Mouse (Mus musculus): ENCODE measurements around the gene Fhl1.

The Fhl1 gene

DNA sequence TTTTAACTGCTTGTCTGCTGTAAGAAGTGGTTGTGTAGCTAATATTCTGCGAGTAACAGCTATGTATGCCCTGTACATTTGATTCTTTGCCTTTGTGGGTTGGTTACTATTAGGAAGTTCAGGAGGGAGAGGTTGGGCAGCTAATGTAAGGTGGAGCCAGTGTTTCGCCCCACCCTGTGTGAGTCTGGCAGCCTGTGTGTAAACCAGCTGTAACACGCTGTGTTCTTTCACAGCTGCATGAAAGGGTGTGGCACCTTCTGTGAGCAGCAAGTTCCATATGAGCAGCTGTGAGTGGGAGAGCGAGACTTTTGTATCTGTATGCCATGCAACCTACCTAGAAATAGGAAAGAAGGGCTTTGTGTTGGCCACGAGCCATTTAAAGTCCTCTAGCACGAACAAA, 20.6 kb downstream of the Fhl1 start:
- no peak for DNase-seq (ENCODE audit: low read depth)

DNA sequence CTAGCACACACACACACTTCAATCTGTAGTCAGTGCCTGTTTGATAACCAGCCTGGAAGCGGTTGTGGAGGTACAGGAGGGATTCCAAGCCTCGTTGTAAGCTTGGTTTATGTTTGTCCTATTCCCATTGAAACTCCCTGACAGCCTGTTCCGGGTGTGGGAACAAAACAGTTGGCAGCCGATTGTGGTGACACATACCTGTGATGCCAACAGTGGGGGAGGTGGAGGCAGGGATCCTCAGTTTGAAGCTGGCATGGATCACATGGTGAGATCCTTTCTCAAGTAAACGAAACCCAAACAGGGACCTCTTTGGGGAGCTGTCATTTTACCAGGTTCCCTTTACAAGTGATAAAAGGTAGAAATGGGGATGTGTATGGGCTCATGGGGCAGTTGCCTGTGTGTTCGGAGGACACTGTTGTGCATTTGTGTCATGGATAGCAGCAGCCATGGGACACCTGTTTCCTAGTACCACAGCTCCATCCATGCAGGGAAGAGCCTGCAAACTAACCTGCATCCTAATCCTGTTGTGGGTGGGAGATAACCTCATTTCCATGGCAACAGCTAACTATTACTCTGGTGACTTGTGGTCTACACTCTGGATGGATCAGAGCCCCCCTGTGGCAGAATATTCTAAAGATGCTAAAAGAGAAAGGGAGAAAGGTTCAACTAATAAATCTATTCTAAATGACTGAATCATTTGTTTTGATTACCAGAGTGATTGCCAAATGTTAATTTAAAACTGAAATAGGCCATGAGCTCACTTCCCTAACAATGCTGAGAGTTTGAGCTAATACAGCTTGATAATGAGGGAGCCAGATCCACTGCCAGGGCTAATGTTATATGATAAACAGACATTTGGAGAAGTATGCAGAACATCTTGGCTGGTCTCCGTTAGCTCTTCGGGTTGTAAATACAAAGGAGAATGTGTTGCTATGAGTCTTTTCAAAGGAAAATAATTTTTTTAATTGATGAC, 22.0 kb downstream of the Fhl1 start:
- no peak for DNase-seq (ENCODE audit: low read depth)

DNA sequence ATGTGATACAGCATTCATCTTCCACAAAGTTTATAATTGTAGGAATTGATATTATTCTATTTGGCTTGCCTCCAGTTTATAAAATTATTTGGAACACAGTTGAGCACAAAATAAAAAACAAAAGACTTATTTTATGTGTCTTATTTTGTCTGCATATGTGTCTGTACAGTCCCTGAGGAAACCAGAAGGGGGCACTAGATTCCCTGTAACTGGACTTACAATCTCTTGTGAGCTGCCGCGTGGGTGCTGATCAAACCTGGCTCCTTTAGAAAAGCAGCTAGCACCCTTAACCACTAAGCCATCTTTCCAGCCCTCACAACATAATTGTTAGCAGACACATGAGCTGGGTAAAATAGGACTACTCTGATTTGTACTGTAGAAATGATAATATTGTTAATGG, 24.1 kb downstream of the Fhl1 start:
- peak; percentile 30 for DNase-seq (ENCODE audit: low read depth)

DNA sequence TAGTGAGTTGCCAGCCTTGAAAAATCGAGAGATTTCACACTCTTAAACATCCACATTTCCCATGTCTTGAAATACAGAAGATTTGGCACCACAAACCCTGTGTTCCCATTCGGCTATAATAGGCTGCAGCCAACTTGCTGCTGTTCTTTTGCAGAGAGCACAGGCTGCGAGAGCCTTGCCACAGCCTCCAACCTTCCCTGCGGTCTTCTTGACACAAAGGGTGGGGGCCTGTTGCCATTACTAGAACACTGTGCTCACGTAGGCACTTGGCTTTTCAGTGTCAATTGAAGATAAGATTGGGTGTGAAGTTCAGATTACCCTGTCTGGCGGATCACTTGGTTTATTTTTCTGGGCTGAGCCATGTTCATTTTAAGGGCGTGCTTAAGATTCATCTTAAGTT, 24.8 kb downstream of the Fhl1 start:
- DNase-seq (ENCODE audit: low read depth), result no peak

DNA sequence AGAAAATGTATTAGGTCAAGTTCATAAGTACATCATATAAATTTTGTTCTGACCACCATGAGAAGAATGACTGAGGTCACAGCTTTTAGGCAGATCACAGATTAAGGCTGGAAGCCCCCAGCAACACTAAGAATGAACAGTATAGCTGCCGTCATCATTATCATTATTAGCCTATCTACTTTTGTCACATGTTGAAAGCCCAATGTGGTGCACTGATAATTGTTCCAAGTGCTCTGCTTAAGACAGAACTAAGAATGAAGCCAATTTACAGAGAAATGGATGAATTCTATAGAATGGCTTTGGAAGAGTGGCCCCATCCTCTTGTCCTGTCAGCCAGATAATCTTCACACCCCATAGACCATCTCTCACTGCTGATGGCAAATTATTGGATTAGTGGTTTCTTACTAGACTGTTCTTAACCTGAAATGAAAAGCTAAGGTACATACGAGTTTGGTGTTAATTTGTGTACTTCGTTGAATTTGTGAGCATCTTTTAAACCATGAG, 28.7 kb downstream of the Fhl1 start:
- no peak for DNase-seq (ENCODE audit: low read depth)

DNA sequence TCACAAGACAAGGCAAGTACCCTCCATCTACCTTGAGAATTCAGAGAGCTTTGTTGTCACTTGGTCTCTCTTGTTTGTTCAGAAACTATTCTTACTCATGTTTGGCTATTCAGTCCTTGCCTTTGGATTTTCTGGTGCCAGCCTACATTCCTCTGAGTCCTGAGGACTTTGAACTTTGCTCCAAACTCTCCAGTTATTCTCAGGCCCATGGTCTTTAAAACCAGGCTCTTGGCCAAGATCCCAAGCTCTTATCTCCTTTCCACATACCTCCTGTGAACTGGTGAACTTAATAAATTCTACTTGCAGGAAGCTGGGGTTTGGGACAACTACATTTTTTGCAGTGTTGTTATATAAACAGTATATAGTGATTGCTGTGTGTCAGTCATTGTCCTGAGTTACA, 38.3 kb downstream of the Fhl1 start:
- DNase-seq (ENCODE audit: low read depth), result no peak

DNA sequence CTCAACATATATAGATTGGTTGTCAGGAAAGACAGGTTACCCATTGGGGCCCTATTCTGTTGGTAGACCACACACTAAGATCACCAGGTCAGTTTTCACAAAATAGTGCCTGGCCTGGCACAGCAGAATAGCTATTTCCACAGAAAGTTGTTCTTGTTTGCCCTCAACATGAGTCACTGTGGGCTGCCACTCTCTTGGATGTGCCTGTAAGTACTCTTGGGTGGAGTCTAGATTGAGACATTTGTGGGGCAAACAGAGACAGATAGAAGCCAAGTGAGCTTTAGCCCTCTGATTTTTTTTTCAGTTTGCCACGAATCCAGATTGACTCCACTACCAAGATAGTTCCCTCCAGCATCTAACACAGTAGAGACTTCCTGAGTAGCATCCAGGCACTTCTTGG, 40.2 kb downstream of the Fhl1 start:
- DNase-seq (ENCODE audit: low read depth), result no peak

DNA sequence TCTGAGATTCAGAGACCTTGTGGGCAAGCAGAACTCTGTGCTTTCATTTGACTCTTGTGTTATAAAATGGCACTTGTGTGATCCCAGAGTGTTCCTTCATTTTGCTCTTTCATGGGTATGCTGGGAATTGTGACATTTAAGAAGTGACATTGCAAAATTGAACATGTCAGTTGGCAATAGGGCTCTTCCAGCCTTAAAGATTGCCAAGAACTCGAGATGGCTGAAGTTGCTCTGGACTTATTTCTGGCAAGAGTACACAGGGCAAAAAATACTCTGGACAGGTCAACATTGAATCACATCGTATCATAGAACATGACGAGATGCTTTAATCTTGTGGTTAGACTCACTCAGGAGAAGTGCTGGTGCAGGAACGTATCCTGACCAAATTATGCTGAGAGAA, 41.7 kb downstream of the Fhl1 start:
- DNase-seq (ENCODE audit: low read depth), result no peak

DNA sequence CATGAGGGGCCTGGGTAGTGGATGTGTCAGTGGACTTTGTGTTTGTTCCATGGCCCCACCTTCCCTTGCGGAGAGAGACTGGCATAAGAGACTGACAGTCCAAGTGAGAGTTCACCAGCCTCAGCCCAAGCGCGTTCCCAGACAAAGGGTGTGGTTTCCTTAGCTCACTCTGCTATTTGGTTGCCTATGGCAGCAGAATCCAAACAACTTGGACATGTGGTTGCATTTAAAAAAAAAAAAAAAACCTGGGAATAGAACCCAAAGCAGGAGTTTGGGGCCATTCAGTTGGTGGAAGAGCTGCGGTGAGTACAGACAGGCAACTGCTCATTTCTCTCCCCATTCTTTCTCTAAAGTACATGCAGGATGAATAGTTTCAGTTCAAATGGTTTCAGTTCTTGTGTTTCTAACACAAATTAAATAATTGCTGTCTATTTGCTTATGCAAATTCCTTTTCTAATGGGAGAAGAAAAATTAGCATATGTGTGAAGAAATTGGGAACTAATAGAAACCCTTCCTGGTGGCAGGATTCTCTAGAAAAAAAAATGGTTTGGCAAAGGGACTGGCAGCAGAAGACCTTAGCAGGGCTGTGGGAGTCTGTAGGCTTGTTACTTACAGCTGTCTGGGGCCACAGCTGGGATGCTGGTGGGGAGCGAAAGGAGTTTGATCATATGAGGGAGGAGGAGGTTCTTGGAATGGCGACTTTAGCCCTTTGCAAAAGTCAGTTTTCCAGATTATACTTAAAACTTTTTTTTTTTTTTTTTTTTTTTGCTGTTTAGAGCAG, 54.9 kb downstream of the Fhl1 start:
- DNase-seq (ENCODE audit: low read depth), result no peak

DNA sequence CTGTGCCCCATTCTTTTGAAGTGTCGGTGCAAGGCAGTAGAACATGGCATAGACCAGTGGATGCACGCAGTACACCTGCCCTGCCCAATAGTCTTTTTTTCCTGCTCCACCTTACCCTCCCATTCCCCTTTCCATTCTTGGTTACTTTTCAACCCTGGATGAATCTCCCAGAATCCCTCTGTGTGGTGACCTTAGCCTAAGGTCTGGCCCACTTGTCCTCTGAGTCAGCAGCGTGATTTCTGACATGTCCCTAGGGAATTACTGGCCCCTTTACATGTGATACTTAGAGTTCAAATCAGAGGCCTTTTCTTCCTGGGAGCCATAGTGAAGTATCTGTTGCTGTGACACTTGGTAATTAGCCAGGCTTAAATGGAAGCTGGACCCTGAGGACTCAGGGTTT, 55.9 kb downstream of the Fhl1 start:
- DNase-seq (ENCODE audit: low read depth), result no peak

DNA sequence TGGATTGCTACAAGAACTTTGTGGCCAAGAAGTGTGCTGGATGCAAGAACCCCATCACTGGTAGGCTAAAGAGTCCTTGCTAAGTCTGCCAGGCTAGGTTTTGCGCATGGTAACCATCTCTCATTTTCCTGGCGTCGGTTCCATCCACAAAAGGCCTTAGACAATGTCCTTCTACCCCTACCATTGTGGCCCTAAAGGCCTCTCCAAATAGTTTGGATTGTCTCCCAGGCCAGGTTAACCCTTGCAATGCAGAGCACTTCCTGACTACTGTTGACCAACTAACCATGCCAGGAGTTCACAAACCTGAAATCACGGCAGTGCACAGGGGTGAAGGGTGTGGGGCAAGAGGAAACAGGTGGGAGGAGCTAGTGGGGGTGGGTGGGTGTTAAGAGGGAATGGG, 59.0 kb downstream of the Fhl1 start:
- DNase-seq (ENCODE audit: low read depth), result no peak

DNA sequence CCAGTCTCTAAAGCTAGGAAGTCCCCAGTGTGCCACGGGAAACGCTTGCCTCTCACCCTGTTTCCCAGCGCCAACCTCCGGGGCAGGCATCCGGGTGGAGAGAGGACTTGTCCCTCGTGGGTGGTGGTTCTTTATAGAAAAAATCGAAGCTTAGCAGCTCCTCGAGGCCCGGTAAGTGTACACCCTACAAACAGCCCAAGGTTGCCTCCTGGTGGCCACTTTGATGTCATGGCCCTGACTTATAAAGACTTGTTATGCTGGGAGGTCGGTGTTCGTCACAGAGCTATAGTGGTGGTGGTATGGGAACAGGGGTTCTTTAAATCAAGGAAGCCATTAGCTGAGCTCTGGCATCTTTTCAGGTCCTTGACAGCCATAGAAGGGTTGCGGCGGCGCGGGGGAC, 59.7 kb downstream of the Fhl1 start:
- DNase-seq (ENCODE audit: low read depth), result peak; percentile 22

DNA sequence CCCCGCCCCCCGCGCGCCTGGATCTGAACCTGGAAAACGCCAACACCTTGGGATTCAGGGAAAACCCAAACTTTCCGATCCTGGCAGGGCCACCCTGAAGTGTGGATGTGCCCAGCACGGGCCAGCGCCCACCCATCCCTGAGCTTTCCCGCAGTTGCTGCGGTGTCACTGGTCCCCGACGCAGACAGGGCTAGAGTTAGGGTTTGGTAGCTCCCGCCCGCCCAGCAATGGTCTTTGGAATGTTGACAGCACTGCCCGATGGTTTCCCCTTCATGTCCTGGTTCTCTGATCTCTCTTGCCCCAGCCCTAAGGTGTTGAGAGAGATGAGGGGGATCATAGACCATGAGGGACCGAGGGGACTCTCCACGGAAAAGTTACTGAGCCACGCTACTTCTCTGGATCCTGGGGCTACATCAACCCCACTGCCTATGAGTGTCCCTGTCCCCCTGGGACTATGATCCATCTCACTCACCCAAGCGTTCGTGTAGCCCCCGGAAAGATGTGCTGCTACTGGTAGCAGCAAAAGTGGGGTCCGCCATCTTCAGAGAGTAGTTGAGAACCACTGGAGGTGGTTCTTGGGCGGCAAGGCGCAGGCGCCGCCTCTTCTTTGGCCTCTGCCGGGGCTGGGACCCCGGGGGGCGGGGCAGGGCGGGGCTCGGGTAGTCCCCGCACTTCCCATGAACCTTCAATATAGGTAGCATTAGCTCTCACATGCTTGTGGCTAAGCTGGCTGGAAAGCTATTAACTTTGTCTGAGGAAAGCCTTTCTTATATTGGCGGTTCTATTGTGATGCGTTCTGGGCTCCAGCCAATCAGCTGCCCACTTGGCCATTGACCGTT, 90.4 kb downstream of the Fhl1 start, which contains the start of gene Map7d3:
TSS of gene Map7d3 (minus strand) at position 562 of the 839 bp plus-strand sequence.
- peak; percentile 9 for DNase-seq (ENCODE audit: low read depth)

DNA sequence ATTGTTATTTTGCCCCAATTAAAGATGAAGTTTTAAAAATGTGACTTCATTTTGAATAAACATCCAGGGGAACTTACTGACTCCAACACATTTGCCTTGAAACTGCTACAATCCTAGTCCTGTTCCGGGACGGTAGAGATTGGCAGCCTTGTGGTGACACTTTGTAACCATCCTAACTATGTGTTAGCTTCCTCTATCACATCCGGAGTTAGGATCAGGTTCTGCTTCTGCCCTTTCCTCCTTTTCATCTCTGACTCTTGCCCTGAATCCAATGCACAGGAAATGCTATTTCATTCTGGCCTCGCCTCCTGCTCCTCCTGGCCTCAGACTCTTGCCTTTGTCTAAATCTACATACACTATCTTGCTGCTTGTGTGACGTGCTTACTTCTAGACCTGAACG, 95.9 kb downstream of the Fhl1 start:
- no peak for DNase-seq (ENCODE audit: low read depth)

DNA sequence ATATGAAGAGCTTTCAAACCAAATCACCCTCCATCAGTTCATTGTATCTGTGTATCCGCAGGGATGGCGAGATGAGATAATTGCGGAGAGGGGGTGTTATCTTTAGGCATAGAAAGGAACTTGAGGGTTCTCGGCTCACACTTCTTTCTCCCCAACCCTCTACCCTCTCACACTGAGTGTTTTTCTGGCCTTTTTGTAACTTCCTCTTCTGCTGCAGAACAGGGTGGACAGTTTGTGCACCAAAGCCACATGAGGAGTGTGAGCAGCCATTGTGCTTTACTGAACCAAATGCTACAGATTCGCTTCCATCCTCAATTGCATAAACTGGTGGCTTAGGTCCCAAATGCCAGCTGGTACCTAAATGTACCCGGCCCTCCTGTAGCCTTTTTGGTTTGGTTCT, 104.3 kb downstream of the Fhl1 start:
- no peak for DNase-seq (ENCODE audit: low read depth)

DNA sequence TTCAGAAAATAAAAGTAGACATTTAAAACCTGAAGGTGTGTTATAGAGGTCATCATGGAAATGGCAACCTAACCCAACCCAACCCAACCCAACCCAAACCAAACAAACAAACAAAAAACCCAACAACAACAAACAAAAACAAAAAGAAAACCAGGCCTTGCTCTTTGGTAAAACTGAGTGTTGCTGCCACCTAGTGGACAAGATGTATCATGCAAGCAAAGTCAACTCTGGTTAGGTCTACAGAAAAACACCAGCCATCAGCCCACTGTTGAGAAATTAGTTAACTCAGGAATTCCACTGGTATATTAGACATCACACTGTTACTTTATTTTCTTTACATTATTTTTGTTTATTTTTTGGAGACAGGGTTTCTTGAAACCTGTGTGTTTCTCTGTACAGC, 107.8 kb downstream of the Fhl1 start:
- peak; percentile 12 for DNase-seq (ENCODE audit: low read depth)

DNA sequence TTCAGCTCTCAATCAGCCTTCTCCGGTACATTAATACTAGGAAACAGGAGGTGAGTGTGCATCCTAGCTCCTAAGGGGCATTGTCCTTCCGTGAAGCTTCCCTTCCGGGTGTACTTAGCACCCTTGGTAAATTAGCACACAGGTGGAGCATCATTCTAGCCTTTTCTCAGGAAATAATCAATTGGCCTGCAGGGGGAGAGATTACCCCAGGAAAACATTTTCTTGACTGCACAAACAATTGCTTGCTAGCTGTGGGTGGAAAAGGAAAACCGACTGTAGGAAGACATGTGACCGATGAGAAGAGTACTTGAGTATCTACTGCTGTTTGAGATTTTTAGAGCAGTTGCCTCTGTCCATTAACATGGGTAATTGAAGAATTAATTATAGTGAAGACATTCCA, 109.7 kb downstream of the Fhl1 start:
- no peak for DNase-seq (ENCODE audit: low read depth)

Data from c-Kit-positive CD71-negative TER-119-negative erythroid progenitor cells, embryonic 14.5 days (primary cell).